Mouse (Mus musculus): ENCODE data around the gene Dzip1. TPM values are rescaled to one million over a fixed set of nuclear protein-coding genes. Genes with fewer than 3 reads are reported as not detected.

Gene Dzip1
- polyA plus RNA-seq, 1 experiment from 2014 or later, result 28.2 TPM

- H3K4me2 ChIP-seq, result no peak overlapping the region
- no peaks in the 10 kb centered on the region for H3K27me3 ChIP-seq (ENCODE audit: control insufficient read depth, insufficient read depth, low read length)
- DNase-seq (ENCODE audit: low spot score, missing footprints) (peak; percentile 91), ATAC-seq (ENCODE audit: low FRiP score) (0 out of 2 replicates have a peak, but pooled peaks have one; percentile 25)
- no peaks in the 10 kb centered on the region for H3K9me3 ChIP-seq (ENCODE audit: control insufficient read depth, low read length)
- no peak overlapping the region for H3K4me3 ChIP-seq (ENCODE audit: low read depth, low read length)
- H3K9ac ChIP-seq (ENCODE audit: low read length), result no peak overlapping the region
- 69% methylated on average over 29 of the region's 29 CpGs for WGBS
- H3K27ac ChIP-seq (ENCODE audit: low read depth, low read length), result no peak overlapping the region
- H3K36me3 ChIP-seq (ENCODE audit: control insufficient read depth, insufficient read depth, low read length), result peaks cover 4% of the 10 kb centered on the region
- H3K4me1 ChIP-seq (ENCODE audit: control insufficient read depth, insufficient read depth, low read length), result no peaks in the 10 kb centered on the region
Measured at GRCm38 (mm10) chr14:118910332-118911222, 14.7 kb downstream of the Dzip1 start.

- H3K4me2 ChIP-seq, result no peak overlapping the region
- ATAC-seq (ENCODE audit: low FRiP score) (no peak), DNase-seq (ENCODE audit: low spot score, missing footprints) (peak; percentile 78)
- H3K36me3 ChIP-seq (ENCODE audit: control insufficient read depth, insufficient read depth, low read length), result peaks cover 4% of the 10 kb centered on the region
- H3K4me1 ChIP-seq (ENCODE audit: control insufficient read depth, insufficient read depth, low read length), result no peaks in the 10 kb centered on the region
- H3K27ac ChIP-seq (ENCODE audit: low read depth, low read length), result no peak overlapping the region
- H3K27me3 ChIP-seq (ENCODE audit: control insufficient read depth, insufficient read depth, low read length), result no peaks in the 10 kb centered on the region
- WGBS, result 92% methylated on average over 8 of the region's 8 CpGs
- no peak overlapping the region for H3K4me3 ChIP-seq (ENCODE audit: low read depth, low read length)
- no peaks in the 10 kb centered on the region for H3K9me3 ChIP-seq (ENCODE audit: control insufficient read depth, low read length)
- no peak overlapping the region for H3K9ac ChIP-seq (ENCODE audit: low read length)
Measured at GRCm38 (mm10) chr14:118909872-118910271, 15.4 kb downstream of the Dzip1 start.

- Histone ChIP-seq H3K36me3 (ENCODE audit: control insufficient read depth, insufficient read depth, low read length) (peaks cover 6% of the 10 kb centered on the region), H3K27me3 (ENCODE audit: control insufficient read depth, insufficient read depth, low read length) (no peaks in the 10 kb centered on the region), H3K9me3 (ENCODE audit: control insufficient read depth, low read length) (no peaks in the 10 kb centered on the region), H3K4me1 (ENCODE audit: control insufficient read depth, insufficient read depth, low read length) (no peaks in the 10 kb centered on the region), H3K4me2 (no peak overlapping the region), H3K27ac (ENCODE audit: low read depth, low read length) (no peak overlapping the region), H3K4me3 (ENCODE audit: low read depth, low read length) (no peak overlapping the region), H3K9ac (ENCODE audit: low read length) (no peak overlapping the region)
- 89% methylated on average over 8 of the region's 8 CpGs for WGBS
- no peak for DNase-seq (ENCODE audit: low spot score, missing footprints)
- ATAC-seq (ENCODE audit: low FRiP score), result no peak
Measured at GRCm38 (mm10) chr14:118907592-118907991, 17.7 kb downstream of the Dzip1 start.

GRCm38 (mm10) chr14:118903867-118904562 lies 21.2 kb downstream of the Dzip1 start:
- Histone ChIP-seq H3K4me1 (ENCODE audit: control insufficient read depth, insufficient read depth, low read length) (no peaks in the 10 kb centered on the region), H3K27ac (ENCODE audit: low read depth, low read length) (no peak overlapping the region), H3K9ac (ENCODE audit: low read length) (no peak overlapping the region), H3K4me2 (no peak overlapping the region), H3K36me3 (ENCODE audit: control insufficient read depth, insufficient read depth, low read length) (peaks cover 21% of the 10 kb centered on the region), H3K9me3 (ENCODE audit: control insufficient read depth, low read length) (peaks cover 4% of the 10 kb centered on the region; the same call in 1 of the 2 replicates), H3K4me3 (ENCODE audit: low read depth, low read length) (no peak overlapping the region), H3K27me3 (ENCODE audit: control insufficient read depth, insufficient read depth, low read length) (no peaks in the 10 kb centered on the region)
- 58% methylated on average over 6 of the region's 6 CpGs for WGBS
- DNase-seq (ENCODE audit: low spot score, missing footprints), result no peak
- ATAC-seq (ENCODE audit: low FRiP score), result no peak

DNA sequence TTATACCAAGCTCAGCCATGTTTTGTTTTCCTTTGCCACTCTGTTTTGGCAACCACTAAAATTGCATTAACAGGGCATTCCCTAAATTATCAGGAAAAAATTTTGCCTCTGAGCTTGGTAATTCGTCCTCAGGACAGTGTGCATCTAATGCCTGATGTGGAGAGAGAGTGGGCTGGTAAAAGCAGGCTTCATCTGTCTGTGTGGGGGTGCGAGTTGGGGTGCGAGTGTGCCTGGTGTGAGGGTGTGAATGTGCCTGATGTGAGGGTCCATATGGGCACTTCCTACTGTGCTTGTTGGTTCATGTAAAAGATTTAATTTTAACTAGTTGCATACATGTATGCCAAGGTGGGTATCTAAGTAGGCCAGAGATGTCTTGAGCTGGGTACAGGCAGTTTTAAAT lies 21.9 kb downstream of the Dzip1 start:
- Histone ChIP-seq H3K4me2 (no peak overlapping the region), H3K36me3 (ENCODE audit: control insufficient read depth, insufficient read depth, low read length) (peaks cover 21% of the 10 kb centered on the region), H3K27me3 (ENCODE audit: control insufficient read depth, insufficient read depth, low read length) (no peaks in the 10 kb centered on the region), H3K27ac (ENCODE audit: low read depth, low read length) (no peak overlapping the region), H3K9ac (ENCODE audit: low read length) (no peak overlapping the region), H3K4me3 (ENCODE audit: low read depth, low read length) (no peak overlapping the region), H3K4me1 (ENCODE audit: control insufficient read depth, insufficient read depth, low read length) (no peaks in the 10 kb centered on the region), H3K9me3 (ENCODE audit: control insufficient read depth, low read length) (peaks cover 4% of the 10 kb centered on the region; the same call in 1 of the 2 replicates)
- DNase-seq (ENCODE audit: low spot score, missing footprints) (no peak), ATAC-seq (ENCODE audit: low FRiP score) (no peak)
- WGBS, result 84% methylated on average over 3 of the region's 3 CpGs

DNA sequence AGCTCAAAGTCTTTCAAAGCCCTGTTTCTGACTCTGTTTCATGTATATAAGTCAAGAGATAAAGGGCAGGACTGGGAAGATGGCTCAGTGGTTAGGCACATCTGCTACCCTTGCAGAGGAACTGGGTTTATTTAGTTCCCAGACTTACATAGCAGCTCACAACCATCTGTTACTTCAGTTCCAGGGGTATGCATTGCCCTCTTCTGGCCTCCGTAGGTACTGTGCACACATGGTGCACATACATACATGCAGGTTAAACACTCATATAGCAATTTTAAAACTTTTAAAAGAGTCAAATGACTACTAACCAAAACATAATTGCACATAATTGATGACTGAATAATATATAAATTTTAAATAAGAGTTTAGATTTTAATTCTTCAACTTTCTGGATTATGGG lies 24.3 kb downstream of the Dzip1 start:
- Histone ChIP-seq H3K9ac (ENCODE audit: low read length) (no peak overlapping the region), H3K4me2 (no peak overlapping the region), H3K4me3 (ENCODE audit: low read depth, low read length) (no peak overlapping the region), H3K9me3 (ENCODE audit: control insufficient read depth, low read length) (peaks cover 4% of the 10 kb centered on the region; the same call in 1 of the 2 replicates), H3K36me3 (ENCODE audit: control insufficient read depth, insufficient read depth, low read length) (peaks cover 21% of the 10 kb centered on the region), H3K4me1 (ENCODE audit: control insufficient read depth, insufficient read depth, low read length) (no peaks in the 10 kb centered on the region), H3K27me3 (ENCODE audit: control insufficient read depth, insufficient read depth, low read length) (no peaks in the 10 kb centered on the region), H3K27ac (ENCODE audit: low read depth, low read length) (no peak overlapping the region)
- ATAC-seq (ENCODE audit: low FRiP score) (no peak), DNase-seq (ENCODE audit: low spot score, missing footprints) (no peak)
- WGBS, result 97% methylated on average over 1 of the region's 1 CpGs

- Histone ChIP-seq H3K27ac (ENCODE audit: low read depth, low read length) (no peak overlapping the region), H3K4me3 (ENCODE audit: low read depth, low read length) (no peak overlapping the region), H3K36me3 (ENCODE audit: control insufficient read depth, insufficient read depth, low read length) (peaks cover 25% of the 10 kb centered on the region), H3K4me1 (ENCODE audit: control insufficient read depth, insufficient read depth, low read length) (no peaks in the 10 kb centered on the region), H3K4me2 (no peak overlapping the region), H3K27me3 (ENCODE audit: control insufficient read depth, insufficient read depth, low read length) (no peaks in the 10 kb centered on the region), H3K9me3 (ENCODE audit: control insufficient read depth, low read length) (peaks cover 4% of the 10 kb centered on the region; the same call in 1 of the 2 replicates), H3K9ac (ENCODE audit: low read length) (no peak overlapping the region)
- DNase-seq (ENCODE audit: low spot score, missing footprints) (no peak), ATAC-seq (ENCODE audit: low FRiP score) (no peak)
- whole genome bisulfite sequencing, result 86% methylated on average over 11 of the region's 11 CpGs
Measured at GRCm38 (mm10) chr14:118899940-118900339, 25.3 kb downstream of the Dzip1 start.

- H3K27ac ChIP-seq (ENCODE audit: low read depth, low read length), result no peak overlapping the region
- WGBS, result 95% methylated on average over 10 of the region's 10 CpGs
- no peak overlapping the region for H3K4me2 ChIP-seq
- no peak overlapping the region for H3K4me3 ChIP-seq (ENCODE audit: low read depth, low read length)
- H3K27me3 ChIP-seq (ENCODE audit: control insufficient read depth, insufficient read depth, low read length), result no peaks in the 10 kb centered on the region
- ATAC-seq (ENCODE audit: low FRiP score) (no peak), DNase-seq (ENCODE audit: low spot score, missing footprints) (no peak)
- no peaks in the 10 kb centered on the region for H3K4me1 ChIP-seq (ENCODE audit: control insufficient read depth, insufficient read depth, low read length)
- H3K36me3 ChIP-seq (ENCODE audit: control insufficient read depth, insufficient read depth, low read length), result peaks cover 18% of the 10 kb centered on the region
- H3K9me3 ChIP-seq (ENCODE audit: control insufficient read depth, low read length), result no peaks in the 10 kb centered on the region
- H3K9ac ChIP-seq (ENCODE audit: low read length), result no peak overlapping the region
Measured at GRCm38 (mm10) chr14:118895655-118896054, 29.6 kb downstream of the Dzip1 start.

DNA sequence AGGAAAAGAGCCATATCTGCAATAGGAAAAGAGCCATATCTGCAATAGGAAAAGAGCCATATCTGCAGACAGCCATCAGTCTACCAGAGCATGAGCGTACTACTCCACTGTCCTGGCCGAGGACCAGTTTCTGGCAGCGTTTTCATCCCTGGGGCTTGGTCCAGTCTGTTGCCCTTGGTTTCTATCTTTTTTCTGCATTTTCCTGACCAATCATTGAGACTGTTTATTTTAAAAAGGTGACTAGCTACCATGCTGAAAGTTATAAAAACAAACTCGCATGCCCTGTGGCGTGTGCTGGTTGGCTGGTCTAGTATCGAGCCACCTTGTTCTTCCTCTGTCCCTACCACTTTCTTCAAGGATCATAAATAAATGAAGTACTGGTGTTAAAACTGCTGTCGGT lies 30.0 kb downstream of the Dzip1 start:
- Histone ChIP-seq H3K9ac (ENCODE audit: low read length) (no peak overlapping the region), H3K9me3 (ENCODE audit: control insufficient read depth, low read length) (no peaks in the 10 kb centered on the region), H3K4me3 (ENCODE audit: low read depth, low read length) (no peak overlapping the region), H3K4me2 (no peak overlapping the region), H3K27ac (ENCODE audit: low read depth, low read length) (no peak overlapping the region), H3K36me3 (ENCODE audit: control insufficient read depth, insufficient read depth, low read length) (peaks cover 18% of the 10 kb centered on the region), H3K4me1 (ENCODE audit: control insufficient read depth, insufficient read depth, low read length) (no peaks in the 10 kb centered on the region), H3K27me3 (ENCODE audit: control insufficient read depth, insufficient read depth, low read length) (no peaks in the 10 kb centered on the region)
- ATAC-seq (ENCODE audit: low FRiP score) (no peak), DNase-seq (ENCODE audit: low spot score, missing footprints) (no peak)
- 94% methylated on average over 7 of the region's 7 CpGs for WGBS

Data from midbrain, embryonic 11.5 days (tissue).